Mouse (Mus musculus) urinary bladder, postnatal 36 days (tissue): ENCODE data around the gene Gpr61.

Source experiments
- DNase-seq, 2 experiments: peaks; one replicate each; pipeline ENCODE4 v3.0.0; 2022; ENCODE audit warnings: low spot score in 2 of 2, mixed read lengths in 1 of 2

The Gpr61 gene

GRCm38 (mm10) chr3:108154656-108155055, at the start of gene Gpr61:
Gene Gpr61 (minus strand): TSS chr3:108154882.
- no peak for DNase-seq

- DNase-seq = no peak
These were observed 49.8 kb upstream of the Gpr61 start for GRCm38 (mm10) chr3:108204470-108204869.

- DNase-seq = peak; percentile 63 to 76
These were observed 49.1 kb upstream of the Gpr61 start for GRCm38 (mm10) chr3:108203621-108204325.

- DNase-seq = no peak
These were observed 48.5 kb upstream of the Gpr61 start for GRCm38 (mm10) chr3:108203212-108203611.

- DNase-seq = peak; percentile 63 to 66
These were observed 47.8 kb upstream of the Gpr61 start for GRCm38 (mm10) chr3:108202506-108202905.

DNA sequence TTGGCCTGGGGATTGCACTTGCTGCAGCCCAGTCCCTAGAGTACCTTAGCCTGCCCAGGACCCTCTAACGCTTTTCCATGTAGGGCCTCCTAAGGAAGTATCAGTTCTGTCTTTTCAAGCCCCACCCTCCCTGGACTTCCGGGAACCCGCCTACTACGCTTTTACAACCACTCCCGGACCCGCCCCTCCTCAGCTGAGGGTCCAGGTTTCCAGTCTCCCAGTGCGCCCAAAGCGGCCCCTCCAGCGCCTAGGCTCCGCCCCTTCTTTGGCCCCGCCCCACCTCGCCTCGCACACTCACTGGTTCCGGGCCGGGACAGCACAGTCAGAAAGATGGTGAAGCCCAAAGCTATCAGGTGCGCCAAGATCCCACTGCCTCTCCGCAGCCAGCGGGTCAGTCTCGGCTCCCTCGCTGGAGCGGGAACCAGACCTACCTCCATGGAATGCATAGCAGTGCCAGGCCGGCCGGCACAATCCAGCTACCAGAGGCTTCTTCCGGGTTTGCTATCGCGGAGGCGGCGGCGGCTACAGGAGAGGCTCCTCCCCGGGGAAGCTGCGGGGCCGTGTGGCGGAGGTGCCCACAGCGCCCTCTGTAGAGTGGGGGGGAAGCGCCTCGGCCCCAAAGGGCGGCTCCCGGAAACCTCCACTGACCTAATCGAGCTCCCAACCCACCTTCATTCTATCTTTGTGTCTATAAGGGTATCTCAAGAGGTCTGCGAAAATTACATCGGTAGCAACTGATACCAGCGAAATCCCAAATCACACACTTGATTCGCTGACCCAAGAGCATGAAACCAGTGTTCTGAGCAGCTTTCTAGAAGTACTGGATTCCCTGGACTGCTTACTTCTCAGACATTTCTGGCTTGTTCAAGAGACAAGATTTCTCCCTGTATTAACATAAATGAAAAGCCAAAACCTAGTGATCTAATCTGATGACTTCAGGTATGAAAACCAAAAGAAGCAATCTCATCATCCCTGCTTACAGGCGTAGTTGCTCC, 45.9 kb upstream of the Gpr61 start, which contains the start of gene Cyb561d1:
Cyb561d1 (minus strand) TSS at position 884 of the 995 bp plus-strand sequence.
- DNase-seq = peak; percentile 94 to 95

DNA sequence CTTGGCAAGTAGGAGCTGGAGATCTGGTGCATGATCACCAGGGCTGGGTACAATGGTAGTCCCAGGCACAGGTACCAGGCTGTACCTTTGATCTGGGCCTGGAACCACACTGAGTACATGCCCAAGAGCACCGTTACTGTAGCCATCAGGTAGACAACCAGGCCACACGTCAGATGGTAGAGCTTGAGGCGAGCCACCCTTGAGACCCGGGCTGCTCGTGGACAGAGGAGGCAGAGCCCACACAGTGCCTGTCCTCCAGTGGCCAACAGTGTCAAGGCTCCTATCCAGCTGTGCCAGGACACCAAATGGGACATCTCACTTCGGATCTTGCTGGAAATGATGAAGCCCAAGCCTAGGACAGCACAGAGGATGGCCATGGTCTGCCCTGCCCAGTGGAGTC, 44.5 kb upstream of the Gpr61 start:
- DNase-seq = no peak

DNA sequence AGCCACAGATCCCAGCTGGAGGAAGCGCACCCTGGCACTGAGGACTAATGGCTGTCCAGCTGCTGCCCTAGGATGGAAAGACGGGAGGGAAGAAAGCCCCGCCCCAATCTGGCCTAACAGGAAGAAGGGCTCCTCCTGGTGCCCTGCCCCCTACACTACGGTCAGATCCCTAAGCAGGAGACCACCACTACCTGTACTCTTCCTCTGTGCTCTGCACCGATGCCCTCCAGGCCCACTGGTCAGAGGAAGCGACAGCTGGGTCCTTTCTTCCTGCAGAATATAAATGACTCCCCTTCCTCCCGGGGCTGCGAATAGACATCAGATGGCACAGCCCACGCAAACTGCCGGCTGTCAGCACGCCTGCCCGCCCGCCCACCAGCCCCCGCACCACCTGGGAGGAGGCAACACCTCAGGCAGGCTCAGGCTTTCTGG, 42.4 kb upstream of the Gpr61 start:
- no peak for DNase-seq

DNA sequence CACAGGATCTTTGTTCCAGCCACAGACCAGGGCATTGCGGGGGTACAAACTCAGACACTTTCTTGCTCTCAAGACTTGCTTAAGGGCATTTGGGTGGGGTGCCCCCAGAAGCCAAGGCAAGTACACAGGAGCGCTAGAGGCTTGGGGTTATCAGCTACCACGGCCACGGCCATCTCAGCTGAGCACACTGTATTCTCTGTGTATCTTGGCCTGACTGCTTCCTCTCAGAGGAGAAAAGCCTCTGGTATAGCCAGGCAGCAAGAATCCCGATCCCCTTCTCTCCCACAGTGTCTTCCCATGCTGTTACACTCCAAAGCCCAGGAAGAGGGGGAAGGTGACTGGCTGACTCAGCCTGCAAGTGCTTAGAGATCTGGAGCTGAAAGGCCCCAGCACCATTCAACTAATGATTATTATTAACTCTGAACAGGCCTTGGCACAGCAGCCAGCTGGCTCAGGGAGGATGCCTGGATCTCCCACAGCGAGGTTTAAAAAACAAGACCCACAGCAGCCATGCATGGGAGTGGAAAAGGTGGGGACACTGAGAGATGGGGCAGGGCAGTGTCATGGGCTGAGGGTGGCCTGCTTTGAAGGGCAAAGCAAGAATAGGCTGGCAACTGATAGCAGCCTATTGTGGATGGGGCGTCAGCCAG, 41.4 kb upstream of the Gpr61 start:
- DNase-seq = no peak

DNA sequence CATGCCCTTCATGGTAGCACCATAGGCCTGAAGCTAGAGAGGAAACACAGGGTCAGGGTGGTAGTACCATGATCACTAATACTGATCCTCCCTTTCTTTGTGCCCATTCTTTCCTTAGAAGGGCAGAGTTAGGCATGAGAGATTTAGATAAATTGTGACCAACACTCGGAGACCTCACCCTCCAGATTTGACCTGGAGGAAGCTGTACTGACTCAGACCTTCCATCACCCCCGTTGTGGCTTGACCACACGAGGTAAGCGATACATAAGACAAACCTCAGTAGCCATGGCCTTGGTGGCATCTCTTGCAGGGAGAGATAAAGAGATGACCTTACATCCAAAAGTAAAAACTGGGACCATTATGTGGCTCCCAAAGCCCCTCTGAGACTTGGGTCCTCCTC, 40.6 kb upstream of the Gpr61 start:
- DNase-seq = no peak

- no peak for DNase-seq
These were observed 39.0 kb upstream of the Gpr61 start for GRCm38 (mm10) chr3:108193686-108194085.

- no peak for DNase-seq
These were observed 35.2 kb upstream of the Gpr61 start for GRCm38 (mm10) chr3:108189897-108190296.

GRCm38 (mm10) chr3:108188716-108189490, 34.2 kb upstream of the Gpr61 start:
- DNase-seq = no peak

GRCm38 (mm10) chr3:108187111-108187795, 32.6 kb upstream of the Gpr61 start:
- DNase-seq = no peak

- no peak for DNase-seq
These were observed 31.7 kb upstream of the Gpr61 start, which contains the start of gene Amigo1 for GRCm38 (mm10) chr3:108186098-108187047. Gene Amigo1 (plus strand): TSS chr3:108186335.

GRCm38 (mm10) chr3:108185460-108186097, 30.9 kb upstream of the Gpr61 start:
- DNase-seq = no peak

DNA sequence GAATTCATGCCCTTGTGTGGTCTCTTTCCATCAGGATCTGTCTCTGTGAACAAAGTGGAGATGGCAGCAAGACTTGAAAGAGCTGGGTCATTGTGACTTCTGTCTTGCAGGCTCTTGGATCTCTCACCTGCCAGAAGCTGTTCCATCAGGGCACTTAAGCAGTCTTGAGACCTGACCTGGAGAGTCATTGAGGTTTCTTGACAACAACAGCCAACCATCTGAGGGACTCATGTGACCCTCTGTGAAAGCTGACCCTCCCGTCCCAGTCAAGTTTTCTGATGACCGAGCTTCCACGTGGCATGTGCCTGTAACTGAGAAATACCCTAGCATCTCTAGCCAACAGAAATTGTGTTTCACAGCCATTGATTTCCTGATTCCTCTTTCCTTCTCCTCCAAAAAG, 30.1 kb upstream of the Gpr61 start:
- no peak for DNase-seq

GRCm38 (mm10) chr3:108180514-108180913, 25.8 kb upstream of the Gpr61 start:
- DNase-seq = no peak
